Mouse (Mus musculus) heart, postnatal 10 days (tissue): ENCODE measurements at regions not wholly inside any gene's neighbourhood (a gene's known extent, or its start where the extent isn't known, plus 50 kb on each side); places are given as distances from the start of the nearest gene placed in this dataset.
A peak's percentile ranks its signal among the peaks of the same experiment; 100 is the strongest.

Experiments used
- DNase-seq, 2 experiments: peaks; one replicate each; pipeline ENCODE4 v3.0.0; 2021
- intact Hi-C: fragments of 180-260 bp; cut with DNase I; formaldehyde crosslinking; loops from one replicate; pipeline ENCODE4 v1.15.1; 2025

- DNase-seq, result no peak
- intact Hi-C loops, result no loop called here
Measured at GRCm38 (mm10) chr3:35027898-35028297, 377.7 kb downstream of the Sox2 start.

DNA sequence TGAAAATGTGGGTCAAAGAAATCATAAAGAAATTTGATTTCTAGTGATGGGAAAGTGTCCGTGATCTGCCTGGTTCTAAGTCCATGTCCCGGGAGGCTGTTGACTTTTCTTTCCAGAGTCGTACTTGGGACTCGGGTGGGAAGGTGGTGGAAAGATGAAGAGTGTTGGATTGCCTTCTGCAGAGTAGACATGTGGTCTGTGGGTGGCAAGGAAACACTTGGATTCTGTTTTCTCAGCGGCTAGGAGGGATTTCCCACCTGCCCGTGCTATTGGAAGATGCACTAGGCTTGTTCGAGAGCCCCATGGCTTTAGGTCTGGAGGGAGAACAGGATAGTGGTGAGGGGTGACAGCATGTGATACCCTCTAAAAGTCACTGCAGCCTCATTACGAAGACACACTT lies 379.7 kb downstream of the Sox2 start:
- DNase-seq, result no peak
- intact Hi-C loops, result no loop called here

- intact Hi-C loops, result no loop called here
- DNase-seq, result no peak
Measured at GRCm38 (mm10) chr3:35033587-35033986, 383.4 kb downstream of the Sox2 start.

DNA sequence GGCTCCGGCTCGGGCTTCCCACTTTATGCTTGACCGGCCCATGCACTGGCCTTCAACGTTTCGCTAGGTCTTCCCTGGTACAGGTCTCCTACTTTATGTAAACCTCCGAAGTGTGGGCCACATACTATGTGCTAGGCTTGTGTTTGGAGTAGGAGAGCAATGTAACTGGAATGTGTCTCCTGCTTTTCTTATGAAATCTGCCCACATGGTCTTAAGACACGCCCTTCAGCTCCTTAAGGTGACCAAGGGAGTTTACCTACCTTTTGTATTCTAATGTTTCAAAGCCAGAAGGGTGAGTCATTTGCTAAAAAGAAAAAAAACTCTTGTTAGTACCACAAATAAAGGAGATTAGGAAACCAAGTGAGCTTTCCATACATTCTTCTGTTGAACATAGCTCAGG lies 385.0 kb downstream of the Sox2 start:
- intact Hi-C loops, result no loop called here
- DNase-seq, result no peak

- intact Hi-C loops, result no loop called here
- DNase-seq, result no peak
Measured at GRCm38 (mm10) chr3:35043705-35044104, 393.5 kb downstream of the Sox2 start.

GRCm38 (mm10) chr3:35059438-35059837 lies 409.2 kb downstream of the Sox2 start:
- no peak for DNase-seq
- intact Hi-C loops, result no loop called here

DNA sequence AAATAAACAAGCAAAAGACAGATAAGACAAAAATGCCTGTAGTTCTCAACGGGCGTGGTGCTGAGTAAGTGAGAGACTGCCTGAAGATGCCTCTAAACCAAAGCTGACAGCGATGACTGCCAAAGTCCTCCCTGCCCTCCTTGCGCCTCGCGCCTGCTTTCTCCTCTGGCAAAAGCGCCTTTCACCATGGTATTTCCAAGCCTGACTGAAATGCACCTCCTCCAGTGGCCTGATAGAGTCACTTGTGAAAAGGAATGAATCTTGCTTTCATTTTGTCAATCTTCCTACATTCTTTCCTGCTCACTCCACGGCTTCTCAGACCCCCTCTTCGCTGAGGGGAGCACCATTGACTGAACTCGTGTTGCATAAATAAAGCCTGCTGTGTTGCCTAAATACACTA lies 409.8 kb downstream of the Sox2 start:
- intact Hi-C loops, result no loop called here
- peak in 1 of 2 experiments; percentile 5 for DNase-seq

DNA sequence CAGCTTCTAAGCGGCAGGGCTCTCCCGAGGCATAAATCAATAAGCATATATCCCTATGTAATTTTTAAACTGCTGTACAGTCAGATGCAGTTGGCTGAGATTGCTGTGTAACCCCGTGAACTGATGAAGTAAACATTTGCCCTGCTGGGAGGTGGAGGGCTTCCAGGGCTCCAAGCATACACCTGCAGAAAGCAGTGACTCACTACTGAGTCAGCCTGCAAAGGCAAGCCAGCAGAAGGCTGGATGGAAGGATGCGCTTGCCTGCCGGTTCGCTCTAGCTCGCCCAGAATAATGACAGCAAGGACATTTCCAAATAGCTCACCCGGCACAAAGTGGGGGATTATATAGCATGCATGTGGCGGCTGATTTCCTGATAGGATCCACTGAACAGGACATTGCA lies 416.6 kb downstream of the Sox2 start:
- DNase-seq, result no peak

DNA sequence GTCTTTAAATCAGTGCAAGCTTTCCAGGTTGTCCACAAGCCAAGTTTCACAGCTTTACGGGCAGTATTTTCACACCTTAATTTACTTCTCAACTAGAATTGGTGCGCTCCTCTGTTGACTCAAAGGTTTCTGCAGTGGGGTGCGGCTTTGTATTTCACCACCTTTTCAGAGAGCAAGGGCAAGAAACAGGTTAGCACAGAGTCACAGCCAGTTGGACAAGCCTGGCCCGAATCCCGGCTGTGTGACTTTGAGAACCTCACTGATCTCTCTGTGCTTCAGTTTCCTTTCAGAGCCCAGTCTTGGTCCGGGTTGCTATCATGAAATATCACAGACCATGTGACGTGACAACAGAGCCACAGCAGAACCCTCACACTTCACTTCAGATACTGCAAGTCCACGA lies 418.4 kb downstream of the Sox2 start:
- intact Hi-C loops, result no loop called here
- no peak for DNase-seq

More for the DNA sequence above, 416.6 kb downstream of the Sox2 start:
- intact Hi-C loops, result no loop called here

- no peak for DNase-seq
- intact Hi-C loops, result no loop called here
Measured at GRCm38 (mm10) chr3:35071046-35071445, 420.8 kb downstream of the Sox2 start.

DNA sequence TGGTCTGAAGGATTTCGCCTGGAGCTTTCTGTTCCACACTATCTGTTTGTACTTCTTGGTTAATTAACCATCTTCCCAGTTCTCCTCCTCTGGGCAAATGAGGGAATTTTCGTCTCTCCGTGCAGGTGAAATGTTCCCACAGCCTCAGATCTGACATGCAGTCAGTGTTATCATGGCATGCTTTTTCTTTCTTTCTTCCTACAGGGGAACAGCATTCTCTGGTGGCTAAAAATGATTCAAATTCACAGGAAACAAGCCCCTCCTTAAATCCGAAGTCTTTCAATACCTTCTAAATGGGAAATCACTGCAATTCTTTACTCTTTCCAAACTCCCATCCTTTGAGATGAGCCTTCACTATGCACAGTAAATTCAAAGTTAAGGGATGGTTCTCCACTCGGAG lies 429.7 kb downstream of the Sox2 start:
- DNase-seq, result no peak
- intact Hi-C loops, result no loop called here

GRCm38 (mm10) chr3:35084091-35084867 lies 434.1 kb downstream of the Sox2 start:
- intact Hi-C loops, result no loop called here
- DNase-seq, result peak; percentile 58 to 64

DNA sequence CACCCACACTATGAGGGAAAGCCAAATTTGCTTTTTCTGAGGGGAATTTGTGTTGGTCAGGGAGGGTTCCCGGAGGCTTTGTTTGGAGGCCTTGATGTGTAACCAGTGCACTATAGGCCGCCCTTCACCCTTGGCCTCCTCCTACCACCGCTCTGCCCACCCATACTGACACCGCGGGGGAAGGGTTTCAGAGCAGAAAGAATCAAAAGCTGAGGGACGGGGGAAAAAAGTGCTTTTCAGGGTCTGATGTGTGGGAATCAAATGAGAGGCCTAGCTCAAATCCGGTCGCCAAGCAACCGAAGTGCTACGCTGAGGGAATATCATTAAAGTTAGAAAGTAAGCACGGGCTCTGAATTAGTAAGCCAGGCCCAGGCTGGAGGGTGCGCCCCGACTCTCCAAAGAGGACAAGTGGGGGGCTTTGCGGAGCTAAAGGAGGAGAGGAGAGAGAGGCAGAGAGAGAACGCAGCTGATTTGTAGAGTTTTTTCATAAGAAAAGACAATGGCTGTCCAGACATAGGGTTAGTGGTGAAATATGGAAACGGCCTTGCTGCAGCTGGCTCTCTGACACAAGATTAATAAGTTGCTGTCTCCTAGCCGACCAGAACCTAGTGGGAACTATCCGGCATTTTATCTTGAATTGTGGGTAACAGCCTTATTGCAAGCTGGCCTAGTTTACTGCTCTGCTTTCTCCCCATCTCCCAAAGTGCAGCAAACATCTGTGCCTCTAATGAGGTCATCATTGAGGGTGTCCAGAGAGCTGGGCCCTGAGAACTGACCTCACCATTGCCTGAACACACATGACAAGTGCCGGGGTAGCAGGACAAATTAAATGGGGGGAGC lies 438.3 kb downstream of the Sox2 start:
- DNase-seq, result peak; percentile 20 to 30
- intact Hi-C loops, result no loop called here

GRCm38 (mm10) chr3:35090496-35091133 lies 440.4 kb downstream of the Sox2 start:
- peak; percentile 40 to 41 for DNase-seq
- intact Hi-C loops, result no loop called here

DNA sequence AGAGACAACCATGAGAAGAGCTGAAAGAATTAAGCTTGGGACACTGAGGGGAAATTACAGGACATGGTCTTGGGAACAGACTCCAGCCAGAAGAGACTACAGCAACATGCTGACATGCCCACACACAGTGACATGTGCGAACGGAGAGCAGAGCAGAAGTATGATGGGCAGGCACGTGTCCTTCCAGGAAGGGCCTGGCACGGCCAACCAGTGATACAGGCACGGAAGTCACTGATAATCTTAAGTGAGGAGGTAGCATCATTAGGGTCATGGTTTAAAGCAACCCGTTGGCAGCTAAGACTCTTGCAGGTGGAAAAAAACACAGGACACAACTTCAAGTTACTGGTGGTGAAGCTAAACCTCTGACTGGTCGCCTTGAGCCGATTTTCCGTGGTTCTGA lies 442.8 kb downstream of the Sox2 start:
- intact Hi-C loops, result no loop called here
- no peak for DNase-seq

DNA sequence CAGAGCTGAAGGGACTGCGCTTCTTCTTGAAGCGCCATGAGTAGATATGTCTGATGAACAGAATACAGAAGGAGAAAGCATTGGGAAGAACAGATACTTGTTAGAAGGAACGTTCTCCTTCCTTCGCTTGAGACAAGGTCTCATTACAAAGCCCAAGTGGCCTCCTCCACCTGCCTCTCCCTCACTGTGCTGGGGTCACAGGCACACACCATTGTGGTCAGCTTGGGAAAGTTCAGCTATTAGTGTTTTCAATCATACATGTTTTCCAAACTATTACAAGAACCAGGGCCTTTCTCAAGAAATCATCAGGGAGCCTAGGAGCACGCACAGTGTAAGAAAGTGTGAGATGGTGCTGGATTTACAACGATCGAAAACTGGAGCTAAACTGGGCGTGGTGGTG lies 445.0 kb downstream of the Sox2 start:
- intact Hi-C loops, result no loop called here
- no peak for DNase-seq

- DNase-seq, result no peak
- intact Hi-C loops, result no loop called here
Measured at GRCm38 (mm10) chr3:35096381-35096780, 446.2 kb downstream of the Sox2 start.

DNA sequence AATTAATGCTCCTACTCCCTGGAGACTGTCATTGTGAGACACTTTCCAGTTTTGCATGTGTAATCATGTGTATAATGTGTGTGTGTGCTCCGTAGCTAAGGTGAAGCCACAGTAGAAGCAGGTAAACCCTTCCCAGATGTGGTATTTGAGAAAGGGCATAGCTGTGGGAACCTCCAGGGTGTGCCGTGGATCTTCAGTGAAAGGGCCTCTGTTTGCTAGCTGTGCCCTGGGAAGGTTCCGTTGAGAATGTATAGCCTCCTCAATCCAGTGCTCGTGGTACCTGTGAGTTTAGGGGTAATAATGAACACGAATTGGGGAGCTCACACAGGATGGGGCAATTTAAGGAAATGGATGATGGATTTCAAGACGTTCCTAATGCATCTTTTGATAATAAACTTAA lies 447.6 kb downstream of the Sox2 start:
- intact Hi-C loops, result no loop called here
- DNase-seq, result no peak

DNA sequence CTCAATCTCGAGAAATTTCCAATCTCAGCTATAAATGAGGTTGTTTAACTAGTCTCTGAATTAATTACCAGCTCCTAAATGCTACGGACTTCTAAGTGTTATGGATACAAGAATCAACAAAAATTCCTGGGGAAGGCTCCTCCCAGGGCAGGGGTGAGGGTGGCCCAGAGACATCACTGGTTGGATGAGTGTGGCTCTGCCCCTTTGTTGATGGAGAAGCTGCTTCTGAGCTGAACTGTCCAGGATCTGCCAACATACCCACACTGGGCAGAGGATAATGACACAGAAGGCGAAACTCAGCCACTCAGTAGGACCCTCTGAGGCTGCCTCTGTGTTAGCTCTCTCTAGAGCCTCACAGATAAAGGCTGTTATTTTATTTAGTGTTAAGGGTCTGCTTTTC lies 449.0 kb downstream of the Sox2 start:
- intact Hi-C loops, result no loop called here

GRCm38 (mm10) chr3:35099876-35100420 lies 449.7 kb downstream of the Sox2 start:
- DNase-seq, result no peak
- intact Hi-C loops, result loop anchor here (10.0 kb wide), 2 partner anchors 385 to 1145 kb away; no protein-coding TSS in a partner anchor

More for the DNA sequence above, 449.0 kb downstream of the Sox2 start:
- no peak for DNase-seq

GRCm38 (mm10) chr3:35101286-35101685 lies 451.1 kb downstream of the Sox2 start:
- intact Hi-C loops, result loop anchor here (10.0 kb wide), 2 partner anchors 384 to 1146 kb away; no protein-coding TSS in a partner anchor
- no peak for DNase-seq
